Mouse (Mus musculus): ENCODE measurements around the gene Arhgap27.
"Not testable (repeated sequence)": the region's sequence is repeated elsewhere in the genome, so short reads cannot be mapped to it uniquely, and the experiment has no call there.

Arhgap27 gene

GRCm38 (mm10) chr11:103309956-103310574 lies 53.4 kb downstream of the Arhgap27 start:
- in situ Hi-C loops (cut with MboI; ENCODE audit: low sequenced_read_pairs), result no loop called here

GRCm38 (mm10) chr11:103307910-103308309 lies 55.6 kb downstream of the Arhgap27 start:
- in situ Hi-C loops (cut with MboI; ENCODE audit: low sequenced_read_pairs), result no loop called here

- in situ Hi-C loops (cut with MboI; ENCODE audit: low sequenced_read_pairs), result no loop called here
These were observed 59.0 kb downstream of the Arhgap27 start for GRCm38 (mm10) chr11:103304525-103304924.

- in situ Hi-C loops (cut with MboI; ENCODE audit: low sequenced_read_pairs), result no loop called here
These were observed 68.7 kb downstream of the Arhgap27 start for GRCm38 (mm10) chr11:103294772-103295171.

- in situ Hi-C loops (cut with MboI; ENCODE audit: low sequenced_read_pairs), result no loop called here
These were observed 69.4 kb downstream of the Arhgap27 start for GRCm38 (mm10) chr11:103294066-103294465.

GRCm38 (mm10) chr11:103292890-103293287 lies 70.6 kb downstream of the Arhgap27 start:
- in situ Hi-C loops (cut with MboI; ENCODE audit: low sequenced_read_pairs), result no loop called here

- in situ Hi-C loops (cut with MboI; ENCODE audit: low sequenced_read_pairs), result no loop called here
These were observed 71.2 kb downstream of the Arhgap27 start for GRCm38 (mm10) chr11:103292152-103292889.

- in situ Hi-C loops (cut with MboI; ENCODE audit: low sequenced_read_pairs), result not testable (repeated sequence)
These were observed 72.7 kb downstream of the Arhgap27 start for GRCm38 (mm10) chr11:103290841-103291240.

GRCm38 (mm10) chr11:103288291-103288963 lies 75.1 kb downstream of the Arhgap27 start:
- in situ Hi-C loops (cut with MboI; ENCODE audit: low sequenced_read_pairs), result no loop called here

GRCm38 (mm10) chr11:103286910-103287309 lies 76.6 kb downstream of the Arhgap27 start:
- in situ Hi-C loops (cut with MboI; ENCODE audit: low sequenced_read_pairs), result no loop called here

- in situ Hi-C loops (cut with MboI; ENCODE audit: low sequenced_read_pairs), result no loop called here
These were observed 77.5 kb downstream of the Arhgap27 start for GRCm38 (mm10) chr11:103285951-103286350.

- in situ Hi-C loops (cut with MboI; ENCODE audit: low sequenced_read_pairs), result no loop called here
These were observed 78.2 kb downstream of the Arhgap27 start for GRCm38 (mm10) chr11:103285276-103285675.

- in situ Hi-C loops (cut with MboI; ENCODE audit: low sequenced_read_pairs), result no loop called here
These were observed 81.7 kb downstream of the Arhgap27 start for GRCm38 (mm10) chr11:103281784-103282183.
